Mouse (Mus musculus) bone marrow, adult 2 months (tissue): ENCODE data around the gene Antxr1. TPM values are rescaled to one million over a fixed set of nuclear protein-coding genes. Genes with fewer than 3 reads are reported as not detected.

Source experiments
- H3K27ac ChIP-seq: fragments of 200-500 bp; 2 replicates; pipeline ENCODE4 v1.5.1; 2012; ENCODE audit warnings: low read depth, mild to moderate bottlenecking, control low read depth, inconsistent platforms, low read length; ENCODE audit not compliant: control insufficient read depth, poor library complexity, insufficient read depth
- H3K4me1 ChIP-seq: fragments of 200-500 bp; 2 replicates; pipeline ENCODE4 v1.6.1; 2011; ENCODE audit warnings: low read length; ENCODE audit not compliant: control insufficient read depth, insufficient read depth
- H3K4me3 ChIP-seq: fragments of 200-500 bp; replicated peaks from 2 replicates; pipeline ENCODE3; 2011; ENCODE audit warnings: mild to moderate bottlenecking, low read depth, low read length, control low read depth; ENCODE audit not compliant: control insufficient read depth
- CTCF ChIP-seq: fragments of 200-500 bp; IDR thresholded peaks from 2 replicates; pipeline ENCODE4 v1.5.1; 2011; ENCODE audit warnings: low read length, control low read depth; ENCODE audit not compliant: control insufficient read depth, insufficient read depth
- POLR2A ChIP-seq: fragments of 200-500 bp; IDR thresholded peaks from 2 replicates; pipeline ENCODE4 v1.6.1; 2011; ENCODE audit warnings: low read depth, mild to moderate bottlenecking, control low read depth, low read length, borderline replicate concordance; ENCODE audit not compliant: control insufficient read depth
- WGBS: fragments of 180-500 bp; shearing (Covaris S2); methylation state at CpG from one replicate; pipeline ENCODE4 v1.1.7; 2018; 5-methylcytosine and 5-hydroxymethylcytosine counted together
- polyA plus RNA-seq: library from polyadenylated mRNA; stranded (reverse); fragments of >200 nt; gene quantifications from 2 replicates; pipeline ENCODE4 v1.2.4, GENCODE M21; 2011; ENCODE audit warnings: low replicate concordance; ENCODE audit not compliant: missing spikeins, insufficient read depth, insufficient read length

Gene Antxr1
- polyA plus RNA-seq, 1 experiment: 5.3 TPM

- TF ChIP-seq CTCF (no peak), POLR2A (no peak)
- 40% methylated on average over 8 of the region's 8 CpGs for WGBS
- Histone ChIP-seq H3K27ac (no peak overlapping the region), H3K4me3 (no peak overlapping the region), H3K4me1 (peaks cover 1% of the 10 kb centered on the region; the same call in 1 of the 2 replicates)
Measured at GRCm38 (mm10) chr6:87183159-87183558, 152.5 kb downstream of the Antxr1 start.

- no peak overlapping the region for H3K27ac ChIP-seq
- TF ChIP-seq CTCF: no peak
- no peak for TF ChIP-seq POLR2A
- WGBS: 56% methylated on average over 6 of the region's 6 CpGs
- peaks cover 1% of the 10 kb centered on the region; the same call in 1 of the 2 replicates for H3K4me1 ChIP-seq
- no peak overlapping the region for H3K4me3 ChIP-seq
Measured at GRCm38 (mm10) chr6:87182736-87183135, 152.9 kb downstream of the Antxr1 start.

- Histone ChIP-seq H3K27ac (no peak overlapping the region), H3K4me3 (no peak overlapping the region), H3K4me1 (no peaks in the 10 kb centered on the region)
- TF ChIP-seq POLR2A (no peak), CTCF (no peak)
- 81% methylated on average over 3 of the region's 3 CpGs for WGBS
Measured at GRCm38 (mm10) chr6:87171461-87171860, 164.2 kb downstream of the Antxr1 start.

- Histone ChIP-seq H3K4me1 (no peaks in the 10 kb centered on the region), H3K4me3 (no peak overlapping the region), H3K27ac (no peak overlapping the region)
- WGBS: 83% methylated on average over 6 of the region's 6 CpGs
- TF ChIP-seq POLR2A (no peak), CTCF (no peak)
Measured at GRCm38 (mm10) chr6:87170875-87171274, 164.7 kb downstream of the Antxr1 start.

- H3K4me3 ChIP-seq: no peak overlapping the region
- no peaks in the 10 kb centered on the region for H3K4me1 ChIP-seq
- TF ChIP-seq CTCF (no peak), POLR2A (no peak)
- whole genome bisulfite sequencing: 84% methylated on average over 6 of the region's 6 CpGs
- no peak overlapping the region for H3K27ac ChIP-seq
Measured at GRCm38 (mm10) chr6:87170277-87170676, 165.3 kb downstream of the Antxr1 start.

- WGBS: 86% methylated on average over 9 of the region's 9 CpGs
- no peak overlapping the region for H3K27ac ChIP-seq
- TF ChIP-seq POLR2A (no peak), CTCF (no peak)
- no peaks in the 10 kb centered on the region for H3K4me1 ChIP-seq
- no peak overlapping the region for H3K4me3 ChIP-seq
Measured at GRCm38 (mm10) chr6:87168021-87168420, 167.6 kb downstream of the Antxr1 start.

GRCm38 (mm10) chr6:87166673-87167305 lies 168.8 kb downstream of the Antxr1 start:
- no peak for TF ChIP-seq CTCF
- TF ChIP-seq POLR2A: no peak
- Histone ChIP-seq H3K4me3 (no peak overlapping the region), H3K4me1 (no peaks in the 10 kb centered on the region), H3K27ac (no peak overlapping the region)
- 80% methylated on average over 12 of the region's 12 CpGs for WGBS

GRCm38 (mm10) chr6:87165536-87166311 lies 169.9 kb downstream of the Antxr1 start:
- 79% methylated on average over 8 of the region's 8 CpGs for WGBS
- Histone ChIP-seq H3K4me3 (no peak overlapping the region), H3K4me1 (no peaks in the 10 kb centered on the region; the same call in 1 of the 2 replicates), H3K27ac (no peak overlapping the region)
- TF ChIP-seq CTCF: no peak
- no peak for TF ChIP-seq POLR2A

- Histone ChIP-seq H3K4me3 (no peak overlapping the region), H3K4me1 (no peaks in the 10 kb centered on the region; the same call in 1 of the 2 replicates), H3K27ac (no peak overlapping the region)
- no peak for TF ChIP-seq POLR2A
- TF ChIP-seq CTCF: no peak
- 54% methylated on average over 12 of the region's 12 CpGs for WGBS
Measured at GRCm38 (mm10) chr6:87161391-87162263, 174.0 kb downstream of the Antxr1 start.
